Mouse (Mus musculus) limb, embryonic 10.5 days (tissue): ENCODE data around the gene Nr1i3. TPM values are rescaled to one million over a fixed set of nuclear protein-coding genes. Genes with fewer than 3 reads are reported as not detected.

ENCODE experiments used
- DNase-seq: peaks from one replicate; pipeline ENCODE4 v3.0.0-alpha.2; 2017; ENCODE audit warnings: low spot score
- H3K27ac ChIP-seq: fragments of 300-500 bp; sonication (generic); 2 replicates; pipeline ENCODE4 v1.5.1; 2016; ENCODE audit warnings: mild to moderate bottlenecking
- H3K27me3 ChIP-seq: fragments of 300-500 bp; sonication (generic); 2 replicates; pipeline ENCODE4 v1.6.1; 2016; ENCODE audit warnings: low read depth, mild to moderate bottlenecking; ENCODE audit not compliant: poor library complexity, severe bottlenecking
- H3K36me3 ChIP-seq: fragments of 300-500 bp; sonication (generic); 2 replicates; pipeline ENCODE4 v1.6.1; 2016; ENCODE audit warnings: mild to moderate bottlenecking, moderate library complexity
- H3K4me1 ChIP-seq: fragments of 300-500 bp; sonication (generic); 2 replicates; pipeline ENCODE4 v1.6.1; 2016
- H3K4me3 ChIP-seq: fragments of 300-500 bp; sonication (generic); 2 replicates; pipeline ENCODE4 v1.5.1; 2016; ENCODE audit warnings: mild to moderate bottlenecking, moderate library complexity
- H3K9me3 ChIP-seq: fragments of 300-500 bp; sonication (generic); replicated peaks from 2 replicates; pipeline ENCODE4 v1.6.1; 2016; ENCODE audit warnings: mild to moderate bottlenecking
- WGBS: fragments of 180-500 bp; shearing (Covaris S2); methylation state at CpG from one replicate; pipeline ENCODE4 v1.1.7; 2016; 5-methylcytosine and 5-hydroxymethylcytosine counted together
- polyA plus RNA-seq: library from polyadenylated mRNA; unstranded; fragments of >200 nt; fragmentation: Nextera tagmentation; extraction: Ambion mirVana; gene quantifications from 2 replicates; pipeline ENCODE4 v1.2.1, GENCODE M21; 2016

Nr1i3 gene
- polyA plus RNA-seq: 0.23 and 0.34 TPM in 2 replicates

DNA sequence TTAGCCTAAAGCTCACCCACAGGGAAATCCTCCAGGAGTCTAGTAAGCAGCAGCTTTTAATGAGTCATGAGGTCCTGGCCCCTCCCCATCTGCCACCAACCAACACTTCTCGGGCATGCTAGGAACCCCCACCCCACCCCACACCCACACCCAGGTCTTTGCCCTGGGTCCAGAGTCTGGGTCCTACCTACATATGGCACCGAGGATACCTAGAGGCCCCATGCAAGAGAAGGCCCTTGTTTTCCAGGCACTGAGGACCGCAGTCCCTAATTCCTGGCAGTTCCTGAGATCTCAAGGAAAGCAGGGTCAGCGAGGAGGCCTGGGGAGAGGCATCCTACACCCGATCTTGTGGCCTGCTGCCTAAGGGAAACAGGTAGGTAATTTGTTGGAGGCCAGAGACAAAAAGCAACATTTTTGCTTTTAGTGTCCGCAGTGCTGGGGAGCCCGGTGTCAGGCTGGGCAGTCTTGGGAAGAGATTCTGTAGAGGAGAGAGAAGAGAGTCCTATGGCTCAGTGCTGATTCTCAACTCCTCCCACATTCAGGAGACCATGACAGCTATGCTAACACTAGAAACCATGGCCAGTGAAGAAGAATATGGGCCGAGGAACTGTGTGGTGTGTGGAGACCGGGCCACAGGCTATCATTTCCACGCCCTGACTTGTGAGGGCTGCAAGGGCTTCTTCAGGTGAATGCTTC is at the start of gene Nr1i3:
TSS of gene Nr1i3 (plus strand) at position 170 of the 696 bp plus-strand sequence.
- no peak within 1 kb of the TSS for H3K27ac ChIP-seq
- H3K27me3 ChIP-seq: no peaks in the 10 kb centered on the region
- H3K4me1 ChIP-seq: no peaks in the 10 kb centered on the region
- no peak for DNase-seq
- no peak within 1 kb of the TSS for H3K4me3 ChIP-seq
- peaks cover 7% of the 10 kb centered on the region for H3K36me3 ChIP-seq
- no peaks in the 10 kb centered on the region for H3K9me3 ChIP-seq
- WGBS: 74% methylated on average over 10 of the region's 10 CpGs

DNA sequence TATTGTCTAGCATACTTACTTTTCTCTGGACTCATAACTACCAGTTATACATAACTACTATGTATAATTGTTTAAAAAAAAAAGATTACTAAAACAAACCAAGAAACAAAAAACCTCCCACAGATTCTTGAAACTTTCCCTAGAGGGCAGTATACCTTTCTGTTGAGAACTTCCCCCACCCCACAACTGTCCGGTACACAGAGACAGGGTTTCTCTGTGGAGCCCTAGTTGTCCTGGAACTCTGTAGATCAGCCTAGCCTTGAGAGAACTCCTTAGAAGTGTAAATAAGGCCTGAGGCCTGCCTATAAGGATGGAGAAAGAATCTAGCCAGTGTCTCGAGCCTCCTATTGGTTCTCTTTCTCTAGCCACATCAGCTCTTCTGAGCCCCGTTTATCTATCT is 49.5 kb upstream of the Nr1i3 start:
- DNase-seq: no peak
- WGBS: 32% methylated on average over 3 of the region's 3 CpGs
- Histone ChIP-seq H3K27ac (no peak overlapping the region), H3K4me1 (peaks cover 15% of the 10 kb centered on the region), H3K4me3 (no peak overlapping the region), H3K9me3 (no peaks in the 10 kb centered on the region), H3K27me3 (peaks cover 26% of the 10 kb centered on the region), H3K36me3 (no peaks in the 10 kb centered on the region)

DNA sequence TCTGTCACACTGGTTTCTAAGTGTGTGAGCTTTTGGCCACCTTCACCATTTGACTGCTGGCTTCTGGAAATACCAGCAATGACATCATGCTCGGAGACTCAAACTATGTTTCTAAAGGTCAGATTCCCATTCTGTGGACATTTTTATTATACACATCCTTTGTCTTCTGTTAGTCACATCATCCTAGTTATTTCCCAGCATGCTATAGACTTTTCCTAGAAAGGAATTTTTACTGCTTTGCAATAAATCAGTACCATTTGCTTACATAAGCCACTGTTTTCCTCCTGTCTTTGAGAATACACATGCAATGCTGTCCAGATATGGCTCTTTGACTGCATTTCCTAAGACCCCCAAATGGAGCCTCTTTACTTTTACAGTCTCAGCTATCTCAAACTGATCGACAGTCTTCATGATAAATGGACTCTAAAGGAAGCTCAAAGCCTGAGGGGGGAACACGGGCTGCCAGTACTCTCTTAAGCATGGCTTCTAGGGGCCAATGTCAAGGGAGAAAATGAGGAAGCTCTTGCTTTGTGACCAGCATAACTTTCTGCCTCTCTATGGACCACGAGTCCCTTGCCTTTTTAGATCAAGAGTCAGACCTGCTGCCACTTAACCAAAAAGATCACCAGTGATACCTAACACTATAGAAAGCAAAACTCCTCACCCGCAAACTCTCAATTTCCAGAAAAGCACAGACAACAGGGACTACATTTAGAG is 48.0 kb upstream of the Nr1i3 start:
- peaks cover 11% of the 10 kb centered on the region for H3K27me3 ChIP-seq
- H3K27ac ChIP-seq: no peak overlapping the region
- H3K9me3 ChIP-seq: no peaks in the 10 kb centered on the region
- no peaks in the 10 kb centered on the region for H3K36me3 ChIP-seq
- 79% methylated on average over 5 of the region's 5 CpGs for WGBS
- no peaks in the 10 kb centered on the region for H3K4me1 ChIP-seq
- no peak for DNase-seq
- no peak overlapping the region for H3K4me3 ChIP-seq

DNA sequence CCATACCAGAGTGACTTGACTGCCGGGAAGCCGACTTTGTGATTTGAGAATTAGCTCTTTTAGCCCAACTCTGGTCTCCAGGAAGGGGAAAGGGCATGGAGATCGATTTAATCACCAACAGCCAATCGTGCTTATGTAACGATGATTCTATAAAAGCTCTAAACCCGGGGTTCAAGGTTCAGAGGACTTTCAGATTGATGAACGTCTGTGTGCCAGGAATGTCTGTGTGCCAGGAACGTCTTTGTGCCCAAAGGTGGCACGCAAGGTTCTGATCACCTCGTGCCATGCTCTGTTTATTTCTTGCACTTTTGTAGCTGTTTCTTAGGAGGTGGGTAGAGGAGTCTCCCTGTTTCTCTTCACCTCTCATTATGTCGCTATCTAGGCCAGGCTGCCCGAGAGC is 44.9 kb upstream of the Nr1i3 start:
- DNase-seq: no peak
- WGBS: 89% methylated on average over 12 of the region's 12 CpGs
- H3K27me3 ChIP-seq: no peaks in the 10 kb centered on the region
- H3K27ac ChIP-seq: no peak overlapping the region
- H3K9me3 ChIP-seq: no peaks in the 10 kb centered on the region
- H3K4me3 ChIP-seq: no peak overlapping the region
- H3K36me3 ChIP-seq: no peaks in the 10 kb centered on the region
- H3K4me1 ChIP-seq: no peaks in the 10 kb centered on the region

DNA sequence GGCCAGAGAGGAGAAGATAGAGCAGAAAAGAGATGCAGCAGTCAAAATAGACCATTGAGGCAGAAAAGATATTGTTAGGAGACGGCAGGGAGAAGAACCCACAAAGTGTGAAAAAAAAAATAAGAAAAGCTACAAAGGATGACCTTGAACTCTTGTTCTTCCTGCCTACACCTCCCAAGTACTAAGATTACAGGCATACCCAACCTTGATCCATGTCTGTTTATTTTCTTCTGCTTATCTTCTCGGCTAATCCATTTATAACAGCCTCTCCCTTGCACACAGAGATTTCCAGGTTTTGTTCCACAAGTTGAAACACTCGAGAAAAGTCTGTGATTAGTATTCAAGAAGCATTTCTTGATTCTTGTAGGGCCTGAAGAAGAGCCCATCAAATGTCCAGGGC is 43.9 kb upstream of the Nr1i3 start:
- H3K9me3 ChIP-seq: no peaks in the 10 kb centered on the region
- no peaks in the 10 kb centered on the region for H3K36me3 ChIP-seq
- DNase-seq: no peak
- WGBS: 77% methylated on average over 3 of the region's 3 CpGs
- no peak overlapping the region for H3K4me3 ChIP-seq
- no peaks in the 10 kb centered on the region for H3K4me1 ChIP-seq
- no peaks in the 10 kb centered on the region for H3K27me3 ChIP-seq
- H3K27ac ChIP-seq: no peak overlapping the region

DNA sequence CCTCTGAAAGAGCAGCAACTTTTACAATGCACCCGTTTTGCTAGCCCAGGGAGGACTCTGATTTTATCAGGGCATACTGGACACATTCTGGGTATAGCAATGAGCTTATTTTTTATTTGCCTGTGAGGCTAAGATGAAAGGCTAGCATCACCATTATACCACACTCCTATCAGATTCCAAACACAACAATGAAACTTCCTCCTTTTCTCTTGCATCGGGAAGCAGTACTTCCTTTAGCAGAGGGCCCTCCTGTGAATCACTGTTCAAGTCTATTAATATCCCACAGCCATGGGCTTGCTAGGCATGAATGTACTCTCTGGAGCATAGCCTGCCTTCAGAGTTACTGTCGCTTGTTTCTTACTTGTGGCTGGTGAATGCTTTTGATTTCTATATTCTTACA is 42.6 kb upstream of the Nr1i3 start:
- WGBS: 76% methylated on average over 3 of the region's 3 CpGs
- Histone ChIP-seq H3K27ac (no peak overlapping the region), H3K4me3 (no peak overlapping the region), H3K36me3 (no peaks in the 10 kb centered on the region), H3K27me3 (no peaks in the 10 kb centered on the region), H3K9me3 (no peaks in the 10 kb centered on the region), H3K4me1 (no peaks in the 10 kb centered on the region)
- DNase-seq: no peak

DNA sequence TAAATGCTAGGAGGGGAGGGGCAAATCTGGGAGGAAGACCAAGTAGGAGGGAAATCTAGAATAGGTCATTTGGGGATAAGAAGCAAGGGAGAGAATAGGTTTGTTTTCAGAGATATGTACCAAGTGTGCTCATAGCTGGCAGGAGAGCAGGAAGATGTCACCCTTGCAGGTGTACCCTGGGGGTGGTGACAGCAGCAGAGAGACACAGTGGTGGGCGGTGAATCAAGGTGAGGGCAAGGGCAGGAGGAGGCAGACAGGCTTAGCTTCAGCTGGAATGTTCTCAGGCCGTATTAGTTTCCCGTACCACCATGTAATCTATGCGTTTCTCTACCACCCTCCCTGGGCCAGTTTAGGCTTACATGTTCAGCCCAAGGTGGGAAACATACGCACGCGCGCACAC is 41.0 kb upstream of the Nr1i3 start:
- no peak overlapping the region for H3K27ac ChIP-seq
- no peak overlapping the region for H3K4me3 ChIP-seq
- H3K36me3 ChIP-seq: no peaks in the 10 kb centered on the region
- H3K9me3 ChIP-seq: no peaks in the 10 kb centered on the region
- H3K27me3 ChIP-seq: no peaks in the 10 kb centered on the region
- H3K4me1 ChIP-seq: no peaks in the 10 kb centered on the region
- no peak for DNase-seq
- WGBS: 90% methylated on average over 8 of the region's 8 CpGs

DNA sequence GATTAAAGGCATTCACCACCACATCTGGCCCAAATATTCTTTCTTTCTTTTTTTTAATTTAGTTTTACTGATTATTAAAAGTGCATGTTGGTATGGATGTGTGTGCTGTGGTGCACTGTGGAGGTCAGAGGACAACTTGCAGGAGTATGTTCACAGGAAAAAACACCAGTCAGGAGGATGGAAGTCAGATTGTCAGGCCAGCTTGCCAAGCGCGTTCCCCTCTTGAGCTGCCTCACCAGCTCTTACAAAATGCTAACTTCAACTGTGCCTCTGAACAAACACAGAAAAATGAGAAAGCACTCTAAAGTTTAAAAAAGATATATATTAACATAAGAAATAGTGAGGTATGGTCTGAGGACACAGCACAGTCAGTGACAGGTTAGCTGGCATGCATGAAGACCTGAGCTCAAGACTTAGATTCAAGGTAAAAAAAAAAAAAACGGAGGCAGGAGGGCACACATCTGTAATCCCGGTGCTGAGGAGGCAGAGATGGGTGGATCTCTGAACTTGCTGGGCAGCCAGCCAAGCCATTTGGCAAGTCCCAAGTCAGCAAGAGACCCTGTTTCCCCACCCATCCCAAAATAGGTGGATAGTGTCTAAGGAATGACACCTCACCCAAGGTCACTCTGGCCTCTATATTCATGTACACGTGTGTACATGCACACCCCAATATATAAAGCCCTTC is 34.1 kb upstream of the Nr1i3 start:
- H3K27ac ChIP-seq: no peak overlapping the region
- no peaks in the 10 kb centered on the region for H3K36me3 ChIP-seq
- no peak overlapping the region for H3K4me3 ChIP-seq
- H3K9me3 ChIP-seq: no peaks in the 10 kb centered on the region
- DNase-seq: no peak
- H3K27me3 ChIP-seq: no peaks in the 10 kb centered on the region
- 0 out of 2 replicates have a peak, but pooled peaks cover 4% of the 10 kb centered on the region for H3K4me1 ChIP-seq
- WGBS: 83% methylated on average over 5 of the region's 5 CpGs

DNA sequence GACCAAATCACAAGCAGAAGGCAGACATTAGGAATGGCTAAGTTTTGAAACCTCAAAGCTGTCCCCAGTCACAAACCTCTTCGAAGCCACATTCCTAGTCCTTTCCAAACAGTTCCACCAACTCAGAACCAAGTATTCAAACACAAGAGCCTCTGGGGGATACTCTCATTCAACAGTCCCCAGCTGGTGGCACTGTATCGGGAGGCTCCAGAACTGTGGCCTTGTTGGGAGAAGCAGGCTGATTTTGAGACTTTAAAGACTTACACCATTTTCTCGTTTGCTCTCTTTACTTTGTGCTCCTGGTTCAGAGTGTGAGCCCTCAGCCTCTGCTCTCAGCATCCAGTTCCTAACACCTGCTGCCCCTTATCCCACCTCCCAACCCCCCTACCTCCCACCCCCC is 30.7 kb upstream of the Nr1i3 start:
- no peak overlapping the region for H3K4me3 ChIP-seq
- no peaks in the 10 kb centered on the region for H3K36me3 ChIP-seq
- H3K4me1 ChIP-seq: peaks cover 18% of the 10 kb centered on the region
- no peak for DNase-seq
- 87% methylated on average over 3 of the region's 3 CpGs for WGBS
- no peaks in the 10 kb centered on the region for H3K9me3 ChIP-seq
- peaks cover 13% of the 10 kb centered on the region; the same call in 1 of the 2 replicates for H3K27me3 ChIP-seq
- no peak overlapping the region for H3K27ac ChIP-seq

DNA sequence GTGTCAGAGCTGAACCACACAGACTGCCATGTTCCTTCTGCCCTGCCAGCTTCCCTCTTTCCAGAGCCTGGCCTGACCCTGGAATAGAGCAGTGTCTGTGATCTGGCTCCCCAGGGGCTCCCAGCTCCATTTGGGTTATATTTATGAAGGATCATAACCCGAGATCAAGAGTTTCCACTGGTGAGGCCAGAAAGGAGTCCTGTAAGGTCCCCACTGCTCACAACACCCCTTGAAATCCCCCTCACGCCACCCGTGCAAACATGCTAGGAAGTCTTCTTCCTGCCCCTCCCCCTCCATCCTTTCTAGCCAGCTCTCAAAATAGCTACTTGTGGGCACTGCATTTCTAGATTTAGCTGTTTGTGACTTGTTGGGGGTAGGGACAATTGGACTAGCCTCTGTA is 30.1 kb upstream of the Nr1i3 start:
- WGBS: 64% methylated on average over 3 of the region's 3 CpGs
- H3K4me1 ChIP-seq: peaks cover 18% of the 10 kb centered on the region
- no peaks in the 10 kb centered on the region for H3K36me3 ChIP-seq
- H3K27ac ChIP-seq: no peak overlapping the region
- no peaks in the 10 kb centered on the region for H3K9me3 ChIP-seq
- peaks cover 16% of the 10 kb centered on the region; the same call in 1 of the 2 replicates for H3K27me3 ChIP-seq
- no peak for DNase-seq
- no peak overlapping the region for H3K4me3 ChIP-seq

DNA sequence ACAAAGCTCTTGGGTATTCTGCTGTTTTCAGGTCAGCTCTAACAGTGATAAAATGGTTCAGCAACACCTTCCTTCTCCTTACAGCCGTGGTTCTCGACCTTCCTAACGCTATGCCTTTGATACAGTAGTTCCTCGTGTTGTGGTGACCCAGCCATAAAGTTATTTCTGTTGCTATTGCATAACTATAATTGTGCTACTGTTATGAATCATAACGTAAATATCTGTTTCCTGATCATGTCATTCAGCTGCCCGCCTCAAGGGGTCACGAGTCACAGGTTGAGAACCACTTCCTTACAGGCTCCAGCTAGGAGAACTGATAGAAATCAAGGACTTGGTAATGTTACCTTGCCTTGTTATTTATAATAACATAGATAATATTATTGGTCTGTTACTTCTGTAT is 29.5 kb upstream of the Nr1i3 start:
- no peaks in the 10 kb centered on the region for H3K9me3 ChIP-seq
- no peak overlapping the region for H3K27ac ChIP-seq
- H3K27me3 ChIP-seq: peaks cover 20% of the 10 kb centered on the region
- WGBS: 88% methylated on average over 7 of the region's 7 CpGs
- DNase-seq: no peak
- H3K4me3 ChIP-seq: no peak overlapping the region
- H3K4me1 ChIP-seq: peaks cover 24% of the 10 kb centered on the region
- no peaks in the 10 kb centered on the region for H3K36me3 ChIP-seq

DNA sequence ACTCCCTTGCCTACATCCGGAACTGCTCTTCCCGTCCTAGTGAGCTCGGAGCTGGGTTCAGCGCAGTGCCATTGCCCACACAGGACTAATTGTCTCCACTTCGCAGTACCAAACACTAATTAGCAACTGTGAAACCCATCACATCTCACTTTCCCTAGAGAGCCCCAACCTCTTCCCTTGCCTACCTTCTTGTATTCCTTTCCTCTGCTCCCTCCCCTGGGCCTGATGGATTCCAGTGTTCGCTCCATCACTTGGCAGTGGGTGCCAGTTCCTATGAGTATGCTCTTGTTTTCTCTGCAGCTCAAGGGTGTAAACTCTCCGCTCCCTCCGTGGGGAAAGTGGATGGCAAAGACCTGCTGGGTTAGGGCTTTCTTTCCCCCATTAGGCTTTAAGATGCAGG is 28.1 kb upstream of the Nr1i3 start:
- no peaks in the 10 kb centered on the region for H3K9me3 ChIP-seq
- no peak overlapping the region for H3K4me3 ChIP-seq
- H3K27ac ChIP-seq: no peak overlapping the region
- no peaks in the 10 kb centered on the region for H3K36me3 ChIP-seq
- peaks cover 31% of the 10 kb centered on the region for H3K27me3 ChIP-seq
- H3K4me1 ChIP-seq: peaks cover 30% of the 10 kb centered on the region
- 49% methylated on average over 8 of the region's 8 CpGs for WGBS
- no peak for DNase-seq
